Mouse (Mus musculus) cerebellum, postnatal 14 days (tissue): ENCODE results near the gene Kif1a.
A peak's percentile ranks its signal among the peaks of the same experiment; 100 is the strongest.

Source experiments
- DNase-seq, 2 experiments: peaks; one replicate each; pipeline ENCODE4 v3.0.0; 2021; ENCODE audit warnings: mixed read lengths in 2 of 2

Kif1a gene

GRCm38 (mm10) chr1:93092582-93092981, 9.2 kb downstream of the Kif1a start:
- DNase-seq: no peak

- peak; percentile 75 to 77 for DNase-seq
Observed at GRCm38 (mm10) chr1:93085136-93085535, 16.6 kb downstream of the Kif1a start.

GRCm38 (mm10) chr1:93083420-93084285, 18.1 kb downstream of the Kif1a start:
- peak; percentile 79 to 82 for DNase-seq

- DNase-seq: no peak
Observed at GRCm38 (mm10) chr1:93082121-93082520, 19.6 kb downstream of the Kif1a start.

GRCm38 (mm10) chr1:93080930-93081589, 20.7 kb downstream of the Kif1a start:
- peak; percentile 86 for DNase-seq

- DNase-seq: peak; percentile 40 to 49
Observed at GRCm38 (mm10) chr1:93079602-93080001, 22.1 kb downstream of the Kif1a start.

GRCm38 (mm10) chr1:93072279-93072865, 29.4 kb downstream of the Kif1a start:
- DNase-seq: peak; percentile 58 to 61

GRCm38 (mm10) chr1:93071487-93071971, 30.2 kb downstream of the Kif1a start:
- DNase-seq: peak; percentile 80 to 81

- DNase-seq: peak; percentile 42 to 64
Observed at GRCm38 (mm10) chr1:93070881-93071280, 30.9 kb downstream of the Kif1a start.

- DNase-seq: peak; percentile 86 to 87
Observed at GRCm38 (mm10) chr1:93068553-93068952, 33.2 kb downstream of the Kif1a start.

- DNase-seq: peak in 1 of 2 experiments; percentile 46
Observed at GRCm38 (mm10) chr1:93065654-93066053, 36.1 kb downstream of the Kif1a start.

GRCm38 (mm10) chr1:93063694-93064093, 38.1 kb downstream of the Kif1a start:
- DNase-seq: peak; percentile 54 to 71

GRCm38 (mm10) chr1:93051124-93051833, 50.5 kb downstream of the Kif1a start:
- no peak for DNase-seq

- DNase-seq: peak; percentile 63 to 72
Observed at GRCm38 (mm10) chr1:93050071-93050470, 51.7 kb downstream of the Kif1a start.

- no peak for DNase-seq
Observed at GRCm38 (mm10) chr1:93046153-93046789, 55.5 kb downstream of the Kif1a start.

GRCm38 (mm10) chr1:93035981-93036380, 65.8 kb downstream of the Kif1a start:
- DNase-seq: no peak

- no peak for DNase-seq
Observed at GRCm38 (mm10) chr1:93033989-93034388, 67.8 kb downstream of the Kif1a start.

GRCm38 (mm10) chr1:93031199-93031598, 70.6 kb downstream of the Kif1a start:
- DNase-seq: no peak

- DNase-seq: no peak
Observed at GRCm38 (mm10) chr1:93030060-93030459, 71.7 kb downstream of the Kif1a start.

GRCm38 (mm10) chr1:93029387-93029786, 72.4 kb downstream of the Kif1a start:
- no peak for DNase-seq

GRCm38 (mm10) chr1:93026600-93026999, 75.2 kb downstream of the Kif1a start:
- DNase-seq: no peak

- no peak for DNase-seq
Observed at GRCm38 (mm10) chr1:93020602-93021001, 81.1 kb downstream of the Kif1a start.
